In genomic region chr4:117836204-117836767, GRCm38 (mm10) we compare ENCODE assay signal across 8 mouse cellular contexts. TPM values are rescaled to one million over a fixed set of nuclear protein-coding genes. Genes with fewer than 3 reads are reported as not detected.
DNase-seq lines count a peak whose midpoint lies in the region; ATAC-seq lines count a peak whose summit lies in the region.

No protein-coding gene starts in this region.

- peak; percentile 90 for ATAC-seq in intestine, embryonic 15.5 days

- WGBS in intestine, embryonic 15.5 days, result 0% methylated on average over 48 of the region's 48 CpGs

- peak; percentile 94 for DNase-seq in adrenal gland, adult 2 months
- DNase-seq in embryo, embryonic 11 days, result peak; percentile 96
- DNase-seq in gastrocnemius, postnatal 25 days, result peak; percentile 89
- DNase-seq in left cerebral cortex, postnatal 25 days (ENCODE audit: low spot score in 2 of 2), result peak; percentile 90 to 91
- peak; percentile 82 for DNase-seq in mesoderm, embryonic 11.5 days (ENCODE audit: low read depth, low spot score)
- peak; percentile 90 for DNase-seq in right cerebral cortex, postnatal 25 days
- DNase-seq in urinary bladder, postnatal 36 days (ENCODE audit: low spot score in 2 of 2), result peak; percentile 89 to 90

- no peaks in the 10 kb centered on the region for H3K9me3 ChIP-seq in intestine, embryonic 15.5 days

- H3K4me2 ChIP-seq in intestine, embryonic 15.5 days (replicated peaks), result peak overlapping the region; percentile 88

- intact Hi-C loops in left cerebral cortex, postnatal 25 days (cut with DNase I), result no loop called here

- peak overlapping the region; percentile 66 for H3K4me3 ChIP-seq in intestine, embryonic 15.5 days (replicated peaks)

- no peaks in the 10 kb centered on the region for H3K36me3 ChIP-seq in intestine, embryonic 15.5 days

- no peaks in the 10 kb centered on the region for H3K27me3 ChIP-seq in intestine, embryonic 15.5 days (replicated peaks)

- H3K4me1 ChIP-seq in intestine, embryonic 15.5 days (replicated peaks), result peaks cover 23% of the 10 kb centered on the region

- H3K9ac ChIP-seq in intestine, embryonic 15.5 days, result peak overlapping the region; percentile 74

- peak overlapping the region; percentile 82 for H3K27ac ChIP-seq in intestine, embryonic 15.5 days

RNA-seq across cellular contexts. Expression of gene Slc6a9, which starts 2.0 kb away (rescaled TPM):
- total RNA-seq in adrenal gland, adult 2 months (2021), result 10 to 100 TPM in 1 of 2 experiments, 1 to 10 TPM in 1; 9.0 to 14.5 TPM
- polyA plus RNA-seq in adrenal gland, adult 2 months (2012; rRNA removed), result 29.7 and 39.7 TPM in 2 replicates
- total RNA-seq in gastrocnemius, postnatal 25 days (2021), result 1 to 10 TPM; 5.0 to 6.8 TPM
- 9.0 and 11.3 TPM in 2 replicates for polyA plus RNA-seq in intestine, embryonic 15.5 days (2015; fragmentation: Nextera tagmentation; extraction: Ambion mirVana)
- total RNA-seq in left cerebral cortex, postnatal 25 days (2021), result 10 to 100 TPM; 31.7 to 40.9 TPM

RNA-seq across cellular contexts. Expression of gene Ccdc24, which starts 36.1 kb away (rescaled TPM):
- 1 to 10 TPM in 1 of 2 experiments, under 1 TPM in 1; 0.52 to 1.1 TPM for total RNA-seq in adrenal gland, adult 2 months (2021)
- 2.4 and 2.5 TPM in 2 replicates for polyA plus RNA-seq in adrenal gland, adult 2 months (2012; rRNA removed)
- total RNA-seq in gastrocnemius, postnatal 25 days (2021), result not detected
- 0.48 and 1.0 TPM in 2 replicates for polyA plus RNA-seq in intestine, embryonic 15.5 days (2015; fragmentation: Nextera tagmentation; extraction: Ambion mirVana)
- 1 to 10 TPM; 1.3 to 1.4 TPM for total RNA-seq in left cerebral cortex, postnatal 25 days (2021)

RNA-seq across cellular contexts. Expression of gene B4galt2, which starts 47.0 kb away (rescaled TPM):
- total RNA-seq in adrenal gland, adult 2 months (2021), result 10 to 100 TPM in 1 of 2 experiments, 1 to 10 TPM in 1; 8.7 to 12.1 TPM
- 63.8 and 65.8 TPM in 2 replicates for polyA plus RNA-seq in adrenal gland, adult 2 months (2012; rRNA removed)
- total RNA-seq in gastrocnemius, postnatal 25 days (2021), result 1 to 10 TPM; 2.6 to 3.5 TPM
- 14.0 and 15.6 TPM in 2 replicates for polyA plus RNA-seq in intestine, embryonic 15.5 days (2015; fragmentation: Nextera tagmentation; extraction: Ambion mirVana)
- 100 to 1,000 TPM; 107 to 116 TPM for total RNA-seq in left cerebral cortex, postnatal 25 days (2021)

RNA-seq across cellular contexts. Expression of gene Atp6v0b, which starts 50.8 kb away (rescaled TPM):
- 100 to 1,000 TPM; 208 to 226 TPM for total RNA-seq in adrenal gland, adult 2 months (2021)
- 597 and 627 TPM in 2 replicates for polyA plus RNA-seq in adrenal gland, adult 2 months (2012; rRNA removed)
- 10 to 100 TPM; 72.1 to 75.9 TPM for total RNA-seq in gastrocnemius, postnatal 25 days (2021)
- polyA plus RNA-seq in intestine, embryonic 15.5 days (2015; fragmentation: Nextera tagmentation; extraction: Ambion mirVana), result 239 and 288 TPM in 2 replicates
- 100 to 1,000 TPM; 460 to 484 TPM for total RNA-seq in left cerebral cortex, postnatal 25 days (2021)

RNA-seq across cellular contexts. Expression of gene Dph2, which starts 55.5 kb away (rescaled TPM):
- 1 to 10 TPM; 9.5 to 9.7 TPM for total RNA-seq in adrenal gland, adult 2 months (2021)
- 16.5 and 18.9 TPM in 2 replicates for polyA plus RNA-seq in adrenal gland, adult 2 months (2012; rRNA removed)
- 1 to 10 TPM; 3.3 to 3.4 TPM for total RNA-seq in gastrocnemius, postnatal 25 days (2021)
- polyA plus RNA-seq in intestine, embryonic 15.5 days (2015; fragmentation: Nextera tagmentation; extraction: Ambion mirVana), result 17.1 and 18.3 TPM in 2 replicates
- total RNA-seq in left cerebral cortex, postnatal 25 days (2021), result 10 to 100 TPM in 1 of 2 experiments, 1 to 10 TPM in 1; 9.6 to 10.5 TPM

Comparison
In these comparisons a context has a peak if more than half of its experiments do, and no peak if none do; other contexts are left out.
1. Peak in every context shown above with its lines: DNase-seq, ATAC-seq, H3K4me3 ChIP-seq and H3K27ac ChIP-seq.
2. RNA of gene B4galt2, which starts 47.0 kb away (total RNA-seq): 107 to 116 TPM in left cerebral cortex, postnatal 25 days; 8.7 to 12.1 TPM in adrenal gland, adult 2 months and 2.6 to 3.5 TPM in gastrocnemius, postnatal 25 days; every median in the first group is over 4 times any median in the second.